Mouse (Mus musculus) G1E (cell line): ENCODE data around the gene Zfp638. TPM values are rescaled to one million over a fixed set of nuclear protein-coding genes. Genes with fewer than 3 reads are reported as not detected.

Source experiments
- ATAC-seq: 2 replicates; pipeline ENCODE4 v1.8.0; 2016; ENCODE audit warnings: mild to moderate bottlenecking; ENCODE audit not compliant: insufficient number of reproducible peaks, poor library complexity, low FRiP score, severe bottlenecking; ENCODE audit errors: extremely low read depth
- DNase-seq: peaks from one replicate; pipeline ENCODE4 v3.0.0; 2012; ENCODE audit warnings: low spot score
- H3K27me3 ChIP-seq: 2 replicates; pipeline ENCODE4 v1.6.1; 2012; ENCODE audit warnings: mild to moderate bottlenecking, low read length, inconsistent platforms; ENCODE audit not compliant: insufficient read depth
- H3K36me3 ChIP-seq: replicated peaks from 2 replicates; pipeline ENCODE3; 2012; ENCODE audit warnings: mild to moderate bottlenecking, inconsistent platforms
- H3K4me1 ChIP-seq: 2 replicates; pipeline ENCODE4 v1.6.1; 2012; ENCODE audit warnings: low read depth, low read length, inconsistent platforms, mixed read lengths; ENCODE audit not compliant: insufficient read depth
- H3K4me3 ChIP-seq: 2 replicates; pipeline ENCODE4 v1.5.1; 2012; ENCODE audit warnings: low read depth, mild to moderate bottlenecking, inconsistent platforms, low read length, moderate library complexity, mixed read lengths
- H3K9me3 ChIP-seq: replicated peaks from 2 replicates; pipeline ENCODE4 v1.6.1; 2012; ENCODE audit warnings: inconsistent platforms
- CTCF ChIP-seq: IDR thresholded peaks from 2 replicates; pipeline ENCODE4 v1.5.1; 2012; ENCODE audit warnings: low read depth, low read length, inconsistent platforms, mixed read lengths
- GATA1 ChIP-seq: IDR thresholded peaks from 2 replicates; pipeline ENCODE4 v1.6.1; 2012; ENCODE audit warnings: borderline replicate concordance, low read length, inconsistent platforms, mixed read lengths
- GATA2 ChIP-seq: IDR thresholded peaks from 2 replicates; pipeline ENCODE4 v1.6.1; 2012; ENCODE audit warnings: low read depth, low read length, inconsistent platforms, borderline replicate concordance
- POLR2AphosphoS5 ChIP-seq: IDR thresholded peaks from 2 replicates; pipeline ENCODE4 v1.6.1; 2012; ENCODE audit warnings: low read depth, low read length, inconsistent platforms; ENCODE audit not compliant: insufficient replicate concordance
- TAL1 ChIP-seq: conservative IDR thresholded peaks from 2 replicates; pipeline ENCODE4 v1.6.1; 2012; ENCODE audit warnings: low read depth, low read length, inconsistent platforms, mixed read lengths
- polyA plus RNA-seq: library from polyadenylated mRNA; stranded (reverse); fragments of >175 nt; gene quantifications from 2 replicates; pipeline ENCODE4 v1.2.3, GENCODE M21; 2012
- total RNA-seq, 2 experiments: library from RNA; stranded (forward) in 1 of 2; stranded (reverse) in 1 of 2; fragments of 200-1000 nt in 1 of 2; fragments of >200 nt in 1 of 2; fragmentation: Nextera tagmentation in 1 of 2; gene quantifications; 2 replicates each; pipeline ENCODE4 v1.2.3; 2014 to 2017

Gene Zfp638
- total and polyA plus RNA-seq, 3 experiments = 5.3 to 181 (median 152) TPM

- no peaks in the 10 kb centered on the region for H3K9me3 ChIP-seq
- TF ChIP-seq GATA2 (no peak), POLR2AphosphoS5 (no peak), TAL1 (no peak), GATA1 (no peak)
- H3K4me3 ChIP-seq = no peak overlapping the region
- DNase-seq = no peak
- peaks cover 7% of the 10 kb centered on the region for H3K27me3 ChIP-seq
- H3K4me1 ChIP-seq = peaks cover 5% of the 10 kb centered on the region; the same call in 1 of the 2 replicates
- H3K36me3 ChIP-seq = no peaks in the 10 kb centered on the region
- no peak for ATAC-seq
Observed at GRCm38 (mm10) chr6:83836826-83837225, 30.1 kb upstream of the Zfp638 start.

- no peaks in the 10 kb centered on the region for H3K36me3 ChIP-seq
- TF ChIP-seq POLR2AphosphoS5 (no peak), GATA1 (no peak), TAL1 (no peak), GATA2 (no peak), CTCF (no peak)
- no peaks in the 10 kb centered on the region for H3K9me3 ChIP-seq
- ATAC-seq (no peak), DNase-seq (no peak)
- H3K27me3 ChIP-seq = peaks cover 7% of the 10 kb centered on the region
- H3K4me3 ChIP-seq = no peak overlapping the region
- no peaks in the 10 kb centered on the region for H3K4me1 ChIP-seq
Observed at GRCm38 (mm10) chr6:83838046-83838445, 28.9 kb upstream of the Zfp638 start.

- H3K36me3 ChIP-seq = no peaks in the 10 kb centered on the region
- ATAC-seq = no peak
- H3K9me3 ChIP-seq = no peaks in the 10 kb centered on the region
- H3K27me3 ChIP-seq = peaks cover 7% of the 10 kb centered on the region
- no peaks in the 10 kb centered on the region for H3K4me1 ChIP-seq
- no peak overlapping the region for H3K4me3 ChIP-seq
- no peak for TF ChIP-seq CTCF
- no peak for TF ChIP-seq GATA1
- no peak for TF ChIP-seq TAL1
- TF ChIP-seq GATA2 = no peak
- TF ChIP-seq POLR2AphosphoS5 = no peak
- DNase-seq = no peak
Observed at GRCm38 (mm10) chr6:83840086-83840485, 26.8 kb upstream of the Zfp638 start.

GRCm38 (mm10) chr6:83844913-83845312 is 22.0 kb upstream of the Zfp638 start:
- no peak for ATAC-seq
- peaks cover 5% of the 10 kb centered on the region for H3K27me3 ChIP-seq
- no peak overlapping the region for H3K4me3 ChIP-seq
- H3K4me1 ChIP-seq = no peaks in the 10 kb centered on the region
- TF ChIP-seq CTCF (no peak), GATA2 (no peak), POLR2AphosphoS5 (no peak), GATA1 (no peak), TAL1 (no peak)
- no peak for DNase-seq
- no peaks in the 10 kb centered on the region for H3K9me3 ChIP-seq
- no peaks in the 10 kb centered on the region for H3K36me3 ChIP-seq

- no peaks in the 10 kb centered on the region for H3K4me1 ChIP-seq
- peaks cover 8% of the 10 kb centered on the region for H3K27me3 ChIP-seq
Observed at GRCm38 (mm10) chr6:83846141-83846540, 20.8 kb upstream of the Zfp638 start.

GRCm38 (mm10) chr6:83849446-83849845 is 17.5 kb upstream of the Zfp638 start:
- Histone ChIP-seq H3K4me1 (no peaks in the 10 kb centered on the region), H3K27me3 (peaks cover 16% of the 10 kb centered on the region; the same call in 1 of the 2 replicates), H3K9me3 (no peaks in the 10 kb centered on the region), H3K4me3 (no peak overlapping the region), H3K36me3 (no peaks in the 10 kb centered on the region)
- TF ChIP-seq GATA2 (no peak), GATA1 (no peak), TAL1 (no peak), CTCF (no peak)
- DNase-seq = no peak
- no peak for ATAC-seq

More at GRCm38 (mm10) chr6:83846141-83846540, 20.8 kb upstream of the Zfp638 start:
- ATAC-seq (no peak), DNase-seq (no peak)
- no peak for TF ChIP-seq GATA2
- no peak for TF ChIP-seq TAL1
- no peak for TF ChIP-seq CTCF
- no peak for TF ChIP-seq POLR2AphosphoS5
- no peak for TF ChIP-seq GATA1
- no peaks in the 10 kb centered on the region for H3K9me3 ChIP-seq
- H3K36me3 ChIP-seq = no peaks in the 10 kb centered on the region
- H3K4me3 ChIP-seq = no peak overlapping the region

GRCm38 (mm10) chr6:83857476-83857875 is 9.4 kb upstream of the Zfp638 start:
- Histone ChIP-seq H3K27me3 (peaks cover 15% of the 10 kb centered on the region; the same call in 1 of the 2 replicates), H3K4me1 (no peaks in the 10 kb centered on the region; the same call in 1 of the 2 replicates), H3K36me3 (no peaks in the 10 kb centered on the region), H3K9me3 (no peaks in the 10 kb centered on the region), H3K4me3 (no peak overlapping the region)
- TF ChIP-seq GATA2 (no peak), POLR2AphosphoS5 (no peak), CTCF (no peak), GATA1 (no peak), TAL1 (no peak)
- DNase-seq (no peak), ATAC-seq (no peak)
